Mouse (Mus musculus) neural tube, embryonic 11.5 days (tissue): ENCODE data around the gene Tac2. TPM values are rescaled to one million over a fixed set of nuclear protein-coding genes. Genes with fewer than 3 reads are reported as not detected.
"Not testable (repeated sequence)": the region's sequence is repeated elsewhere in the genome, so short reads cannot be mapped to it uniquely, and the experiment has no call there.

Experiments used
- ATAC-seq: fragments of 200-750 bp; cut with Nextera tagmentation; 2 replicates; pipeline ENCODE4 v1.8.0; 2017; ENCODE audit warnings: moderate number of reproducible peaks, mild to moderate bottlenecking, moderate TSS enrichment, moderate library complexity; ENCODE audit not compliant: insufficient read depth, low FRiP score, low TSS enrichment
- DNase-seq: peaks from one replicate; pipeline ENCODE4 v3.0.0-alpha.2; 2015; ENCODE audit warnings: low spot score
- H3K27ac ChIP-seq: fragments of 300-500 bp; sonication (generic); 2 replicates; pipeline ENCODE4 v1.5.1; 2014; ENCODE audit warnings: low read depth, mild to moderate bottlenecking, low read length
- H3K27me3 ChIP-seq: fragments of 300-500 bp; sonication (generic); 2 replicates; pipeline ENCODE4 v1.6.1; 2014; ENCODE audit warnings: mild to moderate bottlenecking, low read length, mixed read lengths; ENCODE audit not compliant: control insufficient read depth, insufficient read depth
- H3K36me3 ChIP-seq: fragments of 300-500 bp; sonication (generic); 2 replicates; pipeline ENCODE4 v1.6.1; 2014; ENCODE audit warnings: mild to moderate bottlenecking, low read length, moderate library complexity, mixed read lengths; ENCODE audit not compliant: control insufficient read depth, insufficient read depth
- H3K4me1 ChIP-seq: fragments of 300-500 bp; sonication (generic); 2 replicates; pipeline ENCODE4 v1.6.1; 2014; ENCODE audit warnings: low read length, mixed read lengths; ENCODE audit not compliant: control insufficient read depth, insufficient read depth
- H3K4me2 ChIP-seq: fragments of 300-500 bp; sonication (generic); 2 replicates; pipeline ENCODE4 v1.6.1; 2014; ENCODE audit warnings: low read depth, mild to moderate bottlenecking, moderate library complexity
- H3K4me3 ChIP-seq: fragments of 300-500 bp; sonication (generic); 2 replicates; pipeline ENCODE4 v1.5.1; 2014; ENCODE audit warnings: low read depth, low read length
- H3K9ac ChIP-seq: fragments of 300-500 bp; sonication (generic); 2 replicates; pipeline ENCODE4 v1.6.1; 2014; ENCODE audit warnings: mild to moderate bottlenecking, low read length
- H3K9me3 ChIP-seq: fragments of 300-500 bp; sonication (generic); 2 replicates; pipeline ENCODE4 v1.6.1; 2016; ENCODE audit warnings: low read length; ENCODE audit not compliant: control insufficient read depth
- WGBS: fragments of 180-500 bp; shearing (Covaris S2); extraction: QIAGEN DNeasy Blood & Tissue Kit; methylation state at CpG from one replicate; pipeline ENCODE4 v1.1.7; 2014; 5-methylcytosine and 5-hydroxymethylcytosine counted together
- polyA plus RNA-seq: library from polyadenylated mRNA; unstranded; fragments of >200 nt; fragmentation: Nextera tagmentation; extraction: Ambion mirVana; gene quantifications from 2 replicates; pipeline ENCODE4 v1.2.1, GENCODE M21; 2014

Tac2 gene
- polyA plus RNA-seq, 1 experiment from 2014 or later = 0.49 TPM

DNA sequence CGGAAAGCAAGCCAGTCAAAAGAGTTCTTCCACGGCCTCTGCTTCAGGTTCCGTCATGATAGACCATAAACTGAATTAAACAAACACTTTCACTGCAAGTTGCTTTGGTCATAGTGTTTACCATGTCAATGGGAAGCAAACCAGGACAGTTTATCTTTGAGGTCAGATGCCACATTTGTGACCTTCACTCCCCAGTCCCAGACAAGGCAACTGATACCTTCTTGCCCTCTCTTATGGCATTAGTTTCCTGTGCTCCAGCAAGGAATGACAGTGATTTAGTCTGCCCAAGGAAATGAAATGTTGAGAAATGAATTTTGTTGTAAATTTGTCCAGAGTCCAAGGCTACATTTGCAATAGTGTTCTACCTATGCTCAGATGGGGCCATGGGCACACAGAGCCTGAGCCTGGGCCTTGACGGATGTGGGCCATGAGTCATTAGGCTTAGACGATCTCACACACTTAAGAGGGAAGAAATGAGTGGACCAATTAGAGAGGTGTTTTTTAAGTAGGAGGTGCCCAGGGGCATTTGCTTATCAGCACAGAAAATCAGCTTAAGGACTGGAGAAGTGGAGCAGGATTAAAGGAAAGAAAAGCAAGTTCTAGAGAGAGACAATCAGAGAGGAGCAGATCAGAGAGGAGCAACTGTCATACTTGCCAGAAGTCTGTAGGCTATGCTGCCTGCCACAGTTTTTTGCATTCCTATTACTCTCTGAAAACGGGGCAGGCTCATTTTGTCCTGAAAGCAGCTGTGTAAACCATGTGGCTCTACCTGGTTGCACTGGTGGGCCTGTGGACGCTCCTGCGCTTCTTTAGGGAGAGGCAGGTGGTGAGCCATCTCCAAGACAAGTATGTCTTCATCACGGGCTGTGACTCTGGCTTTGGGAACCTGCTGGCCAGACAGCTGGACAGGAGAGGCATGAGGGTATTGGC lies 35.2 kb downstream of the Tac2 start, which contains the start of the genes Rdh1 and Rdh16f1:
Gene Rdh1 (plus strand): TSS at position 541 of the 930 bp plus-strand sequence.
Gene Rdh16f1 (plus strand): TSS at position 607 of the 930 bp plus-strand sequence.
- no peaks in the 10 kb centered on the region for H3K9me3 ChIP-seq
- H3K4me2 ChIP-seq = no peak within 1 kb of the TSS
- H3K27me3 ChIP-seq = no peaks in the 10 kb centered on the region
- no peak within 1 kb of the TSS for H3K27ac ChIP-seq
- H3K4me1 ChIP-seq = no peaks in the 10 kb centered on the region
- DNase-seq (no peak), ATAC-seq (no peak)
- WGBS = 81% methylated on average over 9 of the region's 9 CpGs
- H3K9ac ChIP-seq = no peak within 1 kb of the TSS
- no peak within 1 kb of the TSS for H3K4me3 ChIP-seq
- H3K36me3 ChIP-seq = no peaks in the 10 kb centered on the region

DNA sequence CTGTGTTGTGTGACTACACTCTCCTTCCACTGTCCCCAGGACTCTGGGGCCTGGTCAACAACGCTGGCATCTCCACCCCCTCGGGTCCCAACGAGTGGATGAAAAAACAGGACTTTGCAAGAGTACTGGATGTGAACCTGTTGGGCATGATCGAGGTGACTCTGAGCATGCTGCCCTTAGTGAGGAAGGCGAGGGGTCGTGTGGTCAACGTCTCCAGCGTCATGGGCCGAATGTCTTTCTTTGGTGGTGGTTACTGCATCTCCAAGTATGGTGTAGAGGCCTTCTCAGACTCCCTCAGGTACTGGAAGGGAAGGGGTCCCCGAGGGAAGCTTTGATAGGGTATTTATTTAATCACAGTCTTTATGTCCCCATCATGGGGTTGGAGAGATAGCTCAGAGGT lies 38.6 kb downstream of the Tac2 start:
- not testable (repeated sequence) for H3K36me3 ChIP-seq, H3K4me2 ChIP-seq, H3K27ac ChIP-seq, H3K9me3 ChIP-seq, ATAC-seq, H3K4me3 ChIP-seq, H3K4me1 ChIP-seq, H3K27me3 ChIP-seq, DNase-seq, H3K9ac ChIP-seq
- 87% methylated on average over 10 of the region's 10 CpGs for WGBS

DNA sequence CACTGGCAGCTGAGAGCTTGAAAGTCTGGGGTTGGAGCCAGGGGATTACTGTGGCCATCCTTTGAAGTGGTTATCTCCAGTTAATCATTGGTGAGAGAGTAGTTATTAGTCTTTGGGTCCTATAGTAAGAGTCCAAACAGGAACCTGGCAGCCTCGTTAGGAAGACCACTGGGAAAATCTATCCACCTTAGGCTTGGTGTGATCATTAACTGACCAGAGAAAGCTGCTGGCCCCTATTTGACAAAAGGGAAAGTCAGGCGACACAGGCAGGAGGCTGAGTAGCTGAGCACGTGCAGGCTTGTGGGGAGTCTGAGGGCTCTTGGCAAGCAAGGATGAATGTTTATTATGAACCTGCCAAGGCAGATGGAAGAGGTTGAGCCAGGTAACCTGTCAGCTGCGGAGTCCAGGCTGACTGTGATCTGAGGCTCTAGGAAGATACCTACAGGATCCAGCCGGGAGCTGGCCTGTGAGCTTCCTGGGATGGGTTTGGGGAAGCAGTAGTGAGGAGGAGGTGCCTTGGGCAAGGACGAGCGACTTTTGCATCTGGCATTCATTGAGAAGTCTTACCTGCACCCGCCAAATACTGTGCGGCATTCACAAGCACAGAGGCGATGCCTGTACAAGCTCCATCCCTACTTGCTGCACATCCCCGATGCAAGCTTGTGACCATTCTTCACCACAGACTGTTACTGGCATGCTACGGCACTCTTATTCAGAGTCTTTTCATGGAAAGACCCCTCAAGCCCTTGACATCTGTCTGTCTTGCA lies 39.8 kb downstream of the Tac2 start:
- no peaks in the 10 kb centered on the region for H3K27me3 ChIP-seq

DNA sequence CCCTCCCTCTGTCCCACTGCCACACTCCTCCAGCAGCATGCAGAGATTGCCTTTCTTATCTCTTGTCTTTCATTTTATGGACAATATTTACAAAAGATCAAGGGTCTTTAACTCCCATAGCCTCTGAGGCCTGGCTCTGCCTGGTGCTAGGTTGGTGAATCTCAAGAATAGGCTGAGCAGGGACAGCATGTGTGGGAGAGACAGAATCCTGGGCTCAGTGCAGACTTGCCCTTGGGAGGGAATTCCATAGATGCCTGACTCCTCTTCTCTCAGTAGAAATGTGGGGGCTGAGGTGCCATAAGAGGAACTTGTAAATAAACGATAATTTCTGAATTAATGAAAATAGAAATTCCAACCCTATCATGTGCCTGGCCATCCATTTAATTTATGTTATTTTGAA lies 42.3 kb downstream of the Tac2 start:
- ATAC-seq (no peak), DNase-seq (no peak)
- Histone ChIP-seq H3K4me3 (no peak overlapping the region), H3K36me3 (no peaks in the 10 kb centered on the region), H3K9ac (no peak overlapping the region), H3K27ac (no peak overlapping the region), H3K4me2 (no peak overlapping the region), H3K27me3 (no peaks in the 10 kb centered on the region), H3K4me1 (no peaks in the 10 kb centered on the region), H3K9me3 (no peaks in the 10 kb centered on the region)
- 87% methylated on average over 1 of the region's 1 CpGs for WGBS

More for the DNA sequence above, 39.8 kb downstream of the Tac2 start:
- Histone ChIP-seq H3K36me3 (no peaks in the 10 kb centered on the region), H3K27ac (no peak overlapping the region), H3K9ac (no peak overlapping the region), H3K9me3 (no peaks in the 10 kb centered on the region), H3K4me1 (no peaks in the 10 kb centered on the region), H3K4me3 (no peak overlapping the region), H3K4me2 (no peak overlapping the region)
- ATAC-seq = no peak
- 66% methylated on average over 12 of the region's 12 CpGs for WGBS
- no peak for DNase-seq

DNA sequence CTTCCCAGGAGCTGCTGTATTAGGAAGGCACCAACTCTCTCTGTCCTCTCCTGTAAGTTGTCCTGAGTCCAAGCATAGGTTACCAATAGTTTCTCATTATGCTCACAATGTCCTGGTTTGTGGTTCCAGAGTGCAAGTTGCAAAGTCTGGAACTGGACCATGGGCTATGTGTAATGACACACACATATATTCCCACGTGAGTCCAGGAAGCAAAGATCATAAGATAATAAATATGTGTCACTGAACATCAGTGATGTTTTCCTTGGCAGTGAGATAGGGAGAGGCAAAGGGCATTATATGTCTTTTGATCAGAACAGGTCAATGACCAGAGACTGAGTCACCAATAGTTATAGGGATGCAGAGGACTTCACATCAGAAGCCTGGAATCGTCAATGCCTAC lies 51.7 kb downstream of the Tac2 start, which contains the start of gene Rdh9:
Gene Rdh9 (plus strand): TSS at position 376 of the 400 bp plus-strand sequence.
- ATAC-seq (no peak), DNase-seq (no peak)
- Histone ChIP-seq H3K4me2 (no peak within 1 kb of the TSS), H3K9ac (no peak within 1 kb of the TSS), H3K4me1 (no peaks in the 10 kb centered on the region), H3K36me3 (no peaks in the 10 kb centered on the region), H3K9me3 (no peaks in the 10 kb centered on the region), H3K27me3 (no peaks in the 10 kb centered on the region), H3K4me3 (no peak within 1 kb of the TSS), H3K27ac (no peak within 1 kb of the TSS)
- WGBS = 89% methylated on average over 2 of the region's 2 CpGs

Other genes with a start within 250 kb of the Tac2 start
- gene Stac3, start 222.8 kb upstream of the Tac2 start, polyA plus RNA-seq = 0.50 and 0.95 TPM in 2 replicates
- 2.4 and 3.4 TPM in 2 replicates for gene Ndufa4l2, start 209.5 kb upstream of the Tac2 start, polyA plus RNA-seq
- gene Shmt2, start 202.0 kb upstream of the Tac2 start, polyA plus RNA-seq = 82.1 and 91.5 TPM in 2 replicates
- gene Nxph4, start 189.9 kb upstream of the Tac2 start, polyA plus RNA-seq = 45.7 and 46.8 TPM in 2 replicates
- 60.2 and 68.2 TPM in 2 replicates for gene Lrp1, start 103.3 kb upstream of the Tac2 start, polyA plus RNA-seq
- 6.1 and 6.8 TPM in 2 replicates for gene Stat6, start 81.5 kb upstream of the Tac2 start, polyA plus RNA-seq
- gene Nemp1, start 57.6 kb upstream of the Tac2 start, polyA plus RNA-seq = 9.3 and 10.6 TPM in 2 replicates
- 6.2 and 7.8 TPM in 2 replicates for gene Nab2, start 55.9 kb upstream of the Tac2 start, polyA plus RNA-seq
- gene Myo1a, start 19.3 kb upstream of the Tac2 start, polyA plus RNA-seq = 0.56 and 0.76 TPM in 2 replicates
- 7.0 and 8.0 TPM in 2 replicates for gene Zbtb39, start 15.1 kb downstream of the Tac2 start, polyA plus RNA-seq
- gene Gpr182, start 27.3 kb downstream of the Tac2 start, polyA plus RNA-seq = 0.29 and 0.38 TPM in 2 replicates
- not detected in 2 replicates for gene Rdh1, start 35.2 kb downstream of the Tac2 start, polyA plus RNA-seq
- gene Rdh16f1, start 35.3 kb downstream of the Tac2 start, polyA plus RNA-seq = 0.13 TPM in 1 of 2 replicates, not detected in the other
- gene Rdh9, start 51.9 kb downstream of the Tac2 start, polyA plus RNA-seq = not detected in 2 replicates
- not detected in 2 replicates for gene Rdh16, start 76.7 kb downstream of the Tac2 start, polyA plus RNA-seq
- gene Rdh19, start 125.5 kb downstream of the Tac2 start, polyA plus RNA-seq = not detected in 2 replicates
- not detected in 2 replicates for gene Rdh16f2, start 142.0 kb downstream of the Tac2 start, polyA plus RNA-seq
- not detected in 2 replicates for gene Rdh7, start 164.3 kb downstream of the Tac2 start, polyA plus RNA-seq
- gene Sdr9c7, start 174.0 kb downstream of the Tac2 start, polyA plus RNA-seq = not detected in 2 replicates